Mouse (Mus musculus) gastrocnemius, postnatal 10 days (tissue): ENCODE data around the gene Ccdc83. TPM values are rescaled to one million over a fixed set of nuclear protein-coding genes. Genes with fewer than 3 reads are reported as not detected.

ENCODE experiments used
- total RNA-seq, 2 experiments: library from RNA; stranded (reverse); gene quantifications; 2 replicates each; pipeline ENCODE4 v1.2.3; 2021

The Ccdc83 gene
- total RNA-seq, 2 experiments from 2014 or later = 0.61 to 0.87 TPM

Other genes starting within 250 kb of the Ccdc83 start
- 100 to 1,000 TPM; 152 to 168 TPM for gene Picalm, start 135.6 kb downstream of the Ccdc83 start, total RNA-seq
- 10 to 100 TPM; 75.0 to 91.4 TPM for gene Sytl2, start 36.5 kb upstream of the Ccdc83 start, total RNA-seq
- gene Ccdc89, start 160.8 kb upstream of the Ccdc83 start, total RNA-seq = under 1 TPM in 1 of 2 experiments, not detected in 1; 0.11 TPM
- 10 to 100 TPM; 20.0 to 30.5 TPM for gene Crebzf, start 177.0 kb upstream of the Ccdc83 start, total RNA-seq
- 10 to 100 TPM; 67.8 to 83.8 TPM for gene Tmem126a, start 191.5 kb upstream of the Ccdc83 start, total RNA-seq
- gene Tmem126b, start 210.2 kb upstream of the Ccdc83 start, total RNA-seq = 10 to 100 TPM; 13.2 to 14.0 TPM
- gene Dlg2, start 210.9 kb upstream of the Ccdc83 start, total RNA-seq = 1 to 10 TPM; 1.8 to 3.4 TPM